Mouse (Mus musculus): ENCODE measurements around the gene Tiam1.

- no peak for TF ChIP-seq CTCF (IDR thresholded peaks at IDR 0.05; ENCODE audit: borderline replicate concordance, extremely low read depth, insufficient read depth, insufficient read length)
- TF ChIP-seq POLR2A (IDR thresholded peaks at IDR 0.05; ENCODE audit: borderline replicate concordance, extremely low read depth, insufficient read depth, insufficient read length, poor library complexity, severe bottlenecking), result no peak
Observed at GRCm38 (mm10) chr16:89985702-89986481, 157.7 kb downstream of the Tiam1 start.

Data from brain, embryonic 14.5 days (tissue).